Mouse (Mus musculus) hindbrain, embryonic 12.5 days (tissue): ENCODE results near the gene Ak5. TPM values are rescaled to one million over a fixed set of nuclear protein-coding genes. Genes with fewer than 3 reads are reported as not detected.

Experiments
- ATAC-seq: fragments of 200-750 bp; cut with Nextera tagmentation; 2 replicates; pipeline ENCODE4 v1.8.0; 2017; ENCODE audit warnings: moderate TSS enrichment; ENCODE audit not compliant: low FRiP score
- H3K27ac ChIP-seq: fragments of 300-500 bp; sonication (generic); 2 replicates; pipeline ENCODE4 v1.5.1; 2016; ENCODE audit warnings: mild to moderate bottlenecking
- H3K27me3 ChIP-seq: fragments of 300-500 bp; sonication (generic); 2 replicates; pipeline ENCODE4 v1.6.1; 2016; ENCODE audit warnings: mild to moderate bottlenecking
- H3K36me3 ChIP-seq: fragments of 300-500 bp; sonication (generic); 2 replicates; pipeline ENCODE4 v1.6.1; 2016; ENCODE audit warnings: mild to moderate bottlenecking
- H3K4me1 ChIP-seq: fragments of 300-500 bp; sonication (generic); 2 replicates; pipeline ENCODE4 v1.6.1; 2016
- H3K4me2 ChIP-seq: fragments of 300-500 bp; sonication (generic); replicated peaks from 2 replicates; pipeline ENCODE4 v1.6.1; 2016; ENCODE audit warnings: mild to moderate bottlenecking
- H3K4me3 ChIP-seq: fragments of 300-500 bp; sonication (generic); 2 replicates; pipeline ENCODE4 v1.5.1; 2016; ENCODE audit warnings: mild to moderate bottlenecking
- H3K9ac ChIP-seq: fragments of 300-500 bp; sonication (generic); 2 replicates; pipeline ENCODE4 v1.6.1; 2016; ENCODE audit warnings: mild to moderate bottlenecking, moderate library complexity
- H3K9me3 ChIP-seq: fragments of 300-500 bp; sonication (generic); replicated peaks from 2 replicates; pipeline ENCODE4 v1.6.1; 2016; ENCODE audit warnings: mild to moderate bottlenecking
- WGBS: fragments of 180-500 bp; shearing (Covaris S2); methylation state at CpG from one replicate; pipeline ENCODE4 v1.1.7; 2016; 5-methylcytosine and 5-hydroxymethylcytosine counted together
- polyA plus RNA-seq: library from polyadenylated mRNA; unstranded; fragments of >200 nt; fragmentation: Nextera tagmentation; extraction: Ambion mirVana; gene quantifications from 2 replicates; pipeline ENCODE4 v1.2.1, GENCODE M21; 2016

Gene Ak5
- polyA plus RNA-seq, 1 experiment from 2014 or later = 2.1 TPM

DNA sequence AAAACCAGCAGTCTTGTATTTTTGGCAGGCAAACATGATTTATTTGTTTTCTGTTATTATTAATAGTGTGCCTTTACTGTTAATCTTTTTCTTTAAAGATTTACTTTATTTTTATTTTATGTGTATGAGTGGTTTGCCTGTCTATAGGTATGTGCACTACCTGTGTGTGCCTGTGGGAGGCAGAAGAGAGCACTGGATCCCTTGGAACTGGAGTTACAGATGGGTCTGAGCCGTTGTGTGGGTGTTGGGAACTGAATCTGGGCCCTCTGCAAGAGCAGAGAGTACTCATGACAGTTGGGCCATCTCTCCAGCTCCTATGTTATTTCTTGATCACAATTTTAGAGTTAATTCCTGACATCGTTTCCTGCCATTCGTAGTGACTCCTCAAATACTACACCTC is 111.2 kb downstream of the Ak5 start:
- no peaks in the 10 kb centered on the region for H3K4me1 ChIP-seq
- no peaks in the 10 kb centered on the region for H3K9me3 ChIP-seq
- WGBS = 93% methylated on average over 3 of the region's 3 CpGs
- H3K4me3 ChIP-seq = no peak overlapping the region
- no peaks in the 10 kb centered on the region for H3K36me3 ChIP-seq
- no peak for ATAC-seq
- no peak overlapping the region for H3K9ac ChIP-seq
- H3K27ac ChIP-seq = no peak overlapping the region
- H3K27me3 ChIP-seq = no peaks in the 10 kb centered on the region
- H3K4me2 ChIP-seq = no peak overlapping the region

DNA sequence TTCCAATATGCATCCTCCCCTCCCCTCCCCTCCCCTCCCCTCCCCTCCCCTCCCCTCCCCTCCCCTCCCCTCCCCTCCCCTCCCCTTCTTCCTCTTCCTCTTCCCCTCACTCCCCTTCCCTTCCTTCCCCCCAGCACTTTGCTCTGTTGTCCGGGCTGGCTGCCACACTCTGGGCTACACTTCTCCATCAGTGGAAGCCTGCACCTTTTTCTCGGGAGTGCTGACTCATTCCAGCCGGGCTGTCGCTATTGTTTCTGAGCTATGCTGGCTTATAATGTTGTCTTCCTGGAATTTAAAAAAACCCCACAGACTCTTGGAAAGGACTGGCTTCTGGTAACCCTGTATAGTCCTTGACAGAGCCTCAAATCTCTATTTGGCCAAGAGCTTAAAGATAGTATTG is 111.7 kb downstream of the Ak5 start:
- Histone ChIP-seq H3K4me3 (no peak overlapping the region), H3K4me1 (no peaks in the 10 kb centered on the region), H3K27ac (no peak overlapping the region), H3K9ac (no peak overlapping the region), H3K4me2 (no peak overlapping the region), H3K27me3 (no peaks in the 10 kb centered on the region), H3K9me3 (no peaks in the 10 kb centered on the region), H3K36me3 (no peaks in the 10 kb centered on the region)
- 58% methylated on average over 3 of the region's 4 CpGs for WGBS
- ATAC-seq = no peak

DNA sequence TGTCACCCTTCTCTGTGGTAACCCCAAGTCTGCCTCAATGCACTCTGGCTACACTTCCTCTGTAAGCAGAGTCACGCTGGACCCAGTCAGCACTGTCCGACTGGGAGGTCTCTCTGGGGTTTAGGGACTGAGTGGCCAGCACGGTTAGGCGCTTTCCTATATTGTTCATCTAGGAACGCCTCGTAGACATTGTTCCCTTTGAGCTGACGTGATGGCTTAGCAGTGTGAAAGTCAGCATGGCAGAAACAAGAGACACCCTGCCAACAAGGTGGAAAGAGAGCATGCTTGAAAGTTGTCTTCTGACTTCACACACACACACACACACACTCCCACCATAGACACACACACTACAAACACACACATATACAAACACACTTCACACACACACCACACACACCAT is 112.9 kb downstream of the Ak5 start:
- Histone ChIP-seq H3K9me3 (no peaks in the 10 kb centered on the region), H3K4me3 (no peak overlapping the region), H3K36me3 (no peaks in the 10 kb centered on the region), H3K4me2 (no peak overlapping the region), H3K4me1 (no peaks in the 10 kb centered on the region), H3K9ac (no peak overlapping the region), H3K27ac (no peak overlapping the region), H3K27me3 (no peaks in the 10 kb centered on the region)
- WGBS = 53% methylated on average over 7 of the region's 7 CpGs
- no peak for ATAC-seq

DNA sequence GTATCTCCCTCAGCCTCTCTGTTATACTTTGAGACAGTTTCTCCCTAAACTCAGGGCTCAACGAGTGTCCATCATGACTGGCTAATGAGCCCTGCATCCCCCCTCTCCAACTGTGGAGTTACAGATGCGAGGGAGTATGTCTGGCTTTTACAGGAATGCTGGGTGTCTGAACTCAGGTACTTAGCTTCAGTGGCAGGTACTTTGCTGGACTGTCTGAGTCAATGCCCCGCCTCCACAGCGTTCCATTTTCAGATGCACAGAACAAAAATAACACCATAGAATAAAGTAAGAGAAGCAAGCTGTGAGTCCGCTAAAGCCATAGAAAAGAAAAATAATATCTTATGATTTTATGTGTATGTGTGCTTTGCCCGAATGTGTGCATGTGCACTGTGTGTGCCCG is 113.8 kb downstream of the Ak5 start:
- H3K4me1 ChIP-seq = no peaks in the 10 kb centered on the region
- H3K4me2 ChIP-seq = no peak overlapping the region
- no peaks in the 10 kb centered on the region for H3K36me3 ChIP-seq
- no peaks in the 10 kb centered on the region for H3K9me3 ChIP-seq
- no peaks in the 10 kb centered on the region for H3K27me3 ChIP-seq
- H3K27ac ChIP-seq = no peak overlapping the region
- H3K9ac ChIP-seq = no peak overlapping the region
- H3K4me3 ChIP-seq = no peak overlapping the region
- 87% methylated on average over 7 of the region's 7 CpGs for WGBS
- no peak for ATAC-seq

DNA sequence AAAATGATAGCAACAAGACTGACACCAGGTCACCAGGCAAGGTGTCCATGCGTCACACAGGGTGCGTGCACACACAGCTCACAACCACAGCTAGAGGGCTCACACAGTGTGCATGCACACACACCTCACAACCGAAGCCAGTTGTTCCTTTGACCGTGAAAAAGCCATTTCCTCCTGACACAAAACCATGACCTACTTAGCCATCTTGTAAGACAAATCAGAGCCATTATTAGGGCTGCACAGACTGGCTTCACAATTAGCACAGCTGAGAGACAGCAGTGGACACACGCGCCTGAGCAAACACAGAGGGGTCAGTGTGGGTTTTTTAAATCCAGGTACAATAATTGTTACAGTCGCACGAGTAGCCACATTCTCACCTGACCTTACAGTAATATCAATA is 115.5 kb downstream of the Ak5 start:
- H3K9me3 ChIP-seq = no peaks in the 10 kb centered on the region
- no peaks in the 10 kb centered on the region for H3K4me1 ChIP-seq
- H3K4me3 ChIP-seq = no peak overlapping the region
- no peak overlapping the region for H3K9ac ChIP-seq
- ATAC-seq = no peak
- 88% methylated on average over 8 of the region's 8 CpGs for WGBS
- no peak overlapping the region for H3K4me2 ChIP-seq
- no peak overlapping the region for H3K27ac ChIP-seq
- no peaks in the 10 kb centered on the region for H3K27me3 ChIP-seq
- no peaks in the 10 kb centered on the region for H3K36me3 ChIP-seq

DNA sequence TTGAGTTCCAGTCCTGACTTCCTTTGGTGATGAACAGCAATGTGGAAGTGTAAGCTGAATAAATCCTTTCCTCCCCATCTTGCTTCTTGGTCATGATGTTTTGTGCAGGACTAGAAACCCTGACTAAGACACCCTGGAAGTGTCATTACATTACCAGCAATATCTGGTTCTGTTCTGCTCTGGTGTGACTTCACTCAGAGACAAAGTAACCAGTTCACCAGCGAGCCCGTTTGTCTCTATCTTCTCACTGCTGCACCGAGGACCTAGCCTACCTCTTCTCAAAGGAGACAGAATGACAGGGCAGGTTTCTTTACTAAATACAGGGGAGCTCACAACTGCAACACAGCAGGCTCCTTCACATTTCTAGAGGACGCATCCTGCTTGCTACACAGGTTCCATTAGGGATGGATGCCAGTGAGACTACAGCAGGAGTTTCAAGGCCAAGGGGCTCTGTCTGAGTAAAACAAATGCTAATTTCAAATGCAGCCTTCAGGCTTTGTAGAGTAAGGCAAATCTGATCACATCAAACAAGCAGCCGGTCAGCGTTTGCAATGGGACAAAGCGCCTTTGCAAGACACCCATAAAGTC is 117.5 kb downstream of the Ak5 start:
- Histone ChIP-seq H3K4me1 (no peaks in the 10 kb centered on the region), H3K4me2 (no peak overlapping the region), H3K9me3 (no peaks in the 10 kb centered on the region), H3K9ac (no peak overlapping the region), H3K4me3 (no peak overlapping the region), H3K27ac (no peak overlapping the region), H3K27me3 (no peaks in the 10 kb centered on the region), H3K36me3 (no peaks in the 10 kb centered on the region)
- ATAC-seq = no peak
- WGBS = 75% methylated on average over 7 of the region's 7 CpGs

DNA sequence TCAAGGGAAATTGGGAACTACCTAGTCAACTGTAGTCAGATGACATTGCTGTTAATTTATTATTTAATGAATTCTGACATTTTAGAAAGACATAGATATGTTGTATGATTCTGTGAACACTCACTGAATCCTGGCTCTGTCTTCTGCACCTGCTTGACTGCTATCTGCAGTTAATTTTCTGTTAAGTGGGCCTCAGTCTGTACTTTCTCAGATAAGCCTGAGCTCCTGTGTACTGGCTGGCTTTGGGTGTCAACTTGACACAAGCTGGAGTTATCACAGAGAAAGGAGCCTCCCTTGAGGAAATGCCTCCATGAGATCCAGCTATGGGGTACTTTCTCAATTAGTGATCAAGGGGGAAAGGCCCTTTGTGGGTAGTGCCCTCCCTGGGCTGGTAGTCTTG is 118.1 kb downstream of the Ak5 start:
- Histone ChIP-seq H3K4me1 (no peaks in the 10 kb centered on the region), H3K9me3 (no peaks in the 10 kb centered on the region), H3K9ac (no peak overlapping the region), H3K27ac (no peak overlapping the region), H3K4me3 (no peak overlapping the region), H3K4me2 (no peak overlapping the region), H3K36me3 (no peaks in the 10 kb centered on the region), H3K27me3 (no peaks in the 10 kb centered on the region)
- no peak for ATAC-seq

DNA sequence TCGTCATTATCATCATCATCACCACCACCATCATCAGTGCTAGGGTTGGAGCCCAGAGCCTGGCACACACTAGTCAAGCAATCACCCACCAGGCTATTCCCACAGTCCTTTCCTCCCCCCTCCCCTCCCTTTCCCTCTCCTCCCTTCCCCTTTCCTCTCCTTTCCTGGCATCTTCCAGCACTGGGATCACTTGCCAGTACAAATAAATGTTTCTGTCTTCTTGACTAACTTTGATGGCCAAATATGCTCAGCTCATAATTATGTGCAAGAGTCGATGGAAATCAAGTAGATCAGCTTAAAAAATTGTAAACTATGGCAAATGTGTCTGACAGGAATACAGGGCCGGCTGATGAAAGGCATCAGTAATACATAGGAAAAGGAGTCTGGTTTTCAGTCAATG is 123.2 kb downstream of the Ak5 start:
- H3K4me1 ChIP-seq = no peaks in the 10 kb centered on the region
- no peak overlapping the region for H3K9ac ChIP-seq
- H3K36me3 ChIP-seq = no peaks in the 10 kb centered on the region
- 92% methylated on average over 3 of the region's 3 CpGs for WGBS
- H3K4me3 ChIP-seq = no peak overlapping the region
- no peaks in the 10 kb centered on the region for H3K9me3 ChIP-seq
- H3K27ac ChIP-seq = no peak overlapping the region
- H3K27me3 ChIP-seq = no peaks in the 10 kb centered on the region
- ATAC-seq = no peak
- no peak overlapping the region for H3K4me2 ChIP-seq

DNA sequence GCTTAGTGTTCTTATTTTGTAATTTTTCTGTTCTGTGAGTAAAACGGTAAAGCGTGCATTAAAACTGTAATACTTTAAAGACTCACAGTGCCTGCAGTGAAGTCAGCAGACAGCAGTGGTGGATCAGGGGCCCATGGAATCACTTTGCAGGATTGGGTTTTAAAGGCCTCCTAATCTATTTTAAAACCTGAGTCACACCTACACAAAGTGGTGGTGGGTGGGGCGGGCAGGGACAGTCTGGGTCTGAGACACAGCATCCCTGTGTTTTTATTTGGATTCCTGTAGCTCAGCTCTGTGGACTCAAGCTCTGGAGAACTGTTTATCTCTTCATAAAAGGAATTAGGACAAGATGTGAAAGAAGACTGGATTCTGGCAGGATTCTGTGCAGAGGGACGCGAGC is 125.9 kb downstream of the Ak5 start:
- no peak overlapping the region for H3K4me2 ChIP-seq
- 79% methylated on average over 5 of the region's 5 CpGs for WGBS
- no peak for ATAC-seq
- H3K36me3 ChIP-seq = no peaks in the 10 kb centered on the region
- H3K27ac ChIP-seq = no peak overlapping the region
- H3K9ac ChIP-seq = no peak overlapping the region
- H3K4me1 ChIP-seq = no peaks in the 10 kb centered on the region
- H3K9me3 ChIP-seq = no peaks in the 10 kb centered on the region
- no peaks in the 10 kb centered on the region for H3K27me3 ChIP-seq
- no peak overlapping the region for H3K4me3 ChIP-seq

DNA sequence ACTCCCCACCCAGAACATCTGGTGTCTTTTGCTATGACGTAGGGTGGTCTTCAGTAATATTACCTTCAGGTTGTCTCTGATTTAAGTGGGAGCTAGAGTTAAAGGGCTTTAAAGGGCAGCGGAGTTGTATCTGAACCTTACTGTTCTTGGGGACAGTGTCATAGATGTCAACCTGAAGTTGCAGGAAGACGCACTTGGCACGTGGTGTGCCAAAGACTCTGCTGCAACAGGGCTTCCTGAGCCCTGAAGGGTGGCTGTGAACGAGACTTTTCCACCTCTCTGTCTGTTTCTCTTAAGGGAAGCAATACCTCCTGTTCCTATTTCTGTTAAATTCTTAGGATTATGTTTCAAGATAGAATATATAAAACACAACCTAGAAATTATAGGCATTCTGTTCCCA is 137.8 kb downstream of the Ak5 start:
- H3K4me1 ChIP-seq = no peaks in the 10 kb centered on the region
- no peak overlapping the region for H3K4me2 ChIP-seq
- H3K36me3 ChIP-seq = no peaks in the 10 kb centered on the region
- ATAC-seq = no peak
- H3K27ac ChIP-seq = no peak overlapping the region
- no peak overlapping the region for H3K9ac ChIP-seq
- H3K9me3 ChIP-seq = no peaks in the 10 kb centered on the region
- no peak overlapping the region for H3K4me3 ChIP-seq
- no peaks in the 10 kb centered on the region for H3K27me3 ChIP-seq
- 89% methylated on average over 5 of the region's 5 CpGs for whole genome bisulfite sequencing

DNA sequence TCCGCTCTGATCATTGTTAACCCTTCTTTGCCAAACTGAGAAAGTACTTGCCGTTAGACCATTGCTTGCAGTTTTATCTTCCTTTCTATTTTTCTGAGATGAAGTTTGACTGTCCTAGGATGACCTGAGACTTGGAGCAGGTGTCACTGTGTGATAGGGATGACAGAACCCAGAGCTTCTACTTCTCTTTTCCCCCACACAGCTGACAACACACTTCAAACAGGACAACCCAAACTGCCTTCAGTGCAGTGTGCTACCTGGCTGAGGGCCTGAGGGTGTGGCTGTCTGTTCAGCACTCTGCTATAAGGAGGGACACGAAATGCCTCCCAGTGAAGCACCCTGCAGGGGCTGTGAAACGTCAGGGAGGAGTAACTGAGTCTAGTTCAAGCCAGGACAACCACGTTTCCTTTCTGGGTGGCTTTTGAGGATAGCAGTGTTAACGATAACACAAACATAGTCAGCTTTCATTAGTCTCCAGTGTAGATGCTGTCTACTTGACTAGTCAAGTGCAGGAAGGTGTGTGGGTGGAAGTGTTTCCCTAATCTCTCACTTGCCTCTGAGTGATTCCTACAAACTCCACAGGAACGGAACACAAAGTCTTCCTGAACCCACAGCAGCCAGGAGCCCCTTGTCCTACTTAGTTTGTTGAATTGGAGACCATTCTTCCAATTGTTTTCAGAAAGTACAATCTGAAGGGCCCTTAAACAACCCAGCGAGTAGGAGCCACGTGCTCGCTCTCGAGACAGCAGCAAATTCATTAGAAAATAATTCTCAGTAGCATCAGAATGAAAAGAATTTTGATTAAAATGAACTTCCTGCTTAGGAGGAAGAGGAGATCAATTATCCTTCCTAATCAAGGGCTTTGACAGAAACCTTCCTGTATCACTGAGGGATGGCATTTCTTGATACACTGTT is 138.8 kb downstream of the Ak5 start:
- H3K4me2 ChIP-seq = no peak overlapping the region
- no peak for ATAC-seq
- no peak overlapping the region for H3K4me3 ChIP-seq
- H3K36me3 ChIP-seq = no peaks in the 10 kb centered on the region
- H3K4me1 ChIP-seq = no peaks in the 10 kb centered on the region
- no peaks in the 10 kb centered on the region for H3K9me3 ChIP-seq
- no peaks in the 10 kb centered on the region for H3K27me3 ChIP-seq
- 79% methylated on average over 11 of the region's 11 CpGs for WGBS
- H3K27ac ChIP-seq = no peak overlapping the region
- H3K9ac ChIP-seq = no peak overlapping the region

DNA sequence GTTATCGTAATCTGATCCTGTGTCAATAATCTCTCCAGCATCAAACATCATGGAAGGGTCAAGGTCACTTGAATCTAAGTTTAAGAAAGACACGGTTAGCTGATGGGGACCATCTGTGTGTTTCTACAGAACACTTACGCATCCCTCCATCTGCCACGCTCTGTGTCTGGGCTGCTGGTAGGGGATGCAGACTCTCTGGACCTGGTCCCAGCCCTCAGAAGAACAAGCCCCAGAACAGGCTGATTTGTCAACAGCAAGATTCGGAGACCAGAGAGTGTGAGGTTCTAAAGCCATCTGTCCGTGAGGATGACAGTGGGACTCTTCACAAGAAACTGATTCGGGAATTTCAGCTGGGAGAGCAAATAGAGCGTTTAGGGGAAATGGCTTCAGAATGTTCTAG is 141.4 kb downstream of the Ak5 start:
- Histone ChIP-seq H3K9ac (no peak overlapping the region), H3K36me3 (no peaks in the 10 kb centered on the region), H3K4me2 (no peak overlapping the region), H3K4me1 (no peaks in the 10 kb centered on the region), H3K27ac (no peak overlapping the region), H3K9me3 (no peaks in the 10 kb centered on the region), H3K4me3 (no peak overlapping the region), H3K27me3 (no peaks in the 10 kb centered on the region)
- ATAC-seq = no peak
- 86% methylated on average over 8 of the region's 8 CpGs for WGBS

DNA sequence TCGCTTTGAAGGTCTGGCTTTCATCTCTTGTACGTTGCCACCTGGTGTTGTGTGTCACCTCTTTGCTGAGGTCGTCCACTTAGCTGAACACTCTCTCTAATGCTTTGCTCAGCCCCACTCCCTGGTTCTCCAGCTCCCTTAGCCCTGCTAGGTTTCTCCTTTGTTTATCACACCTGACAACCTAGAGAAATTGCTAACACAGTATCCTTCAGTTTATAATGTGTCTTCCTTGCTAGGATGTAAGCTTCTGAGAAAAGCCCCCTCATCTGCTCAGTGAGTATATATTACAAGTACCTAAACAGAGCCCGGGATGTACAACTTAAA is 144.9 kb downstream of the Ak5 start:
- no peak overlapping the region for H3K4me3 ChIP-seq
- 75% methylated on average over 4 of the region's 4 CpGs for WGBS
- H3K4me2 ChIP-seq = no peak overlapping the region
- no peaks in the 10 kb centered on the region for H3K27me3 ChIP-seq
- no peaks in the 10 kb centered on the region for H3K4me1 ChIP-seq
- ATAC-seq = no peak
- no peaks in the 10 kb centered on the region for H3K36me3 ChIP-seq
- no peaks in the 10 kb centered on the region for H3K9me3 ChIP-seq
- no peak overlapping the region for H3K9ac ChIP-seq
- no peak overlapping the region for H3K27ac ChIP-seq
